Mouse (Mus musculus) forebrain, postnatal 0 days (tissue): Measurements from ENCODE around the gene Pmp22. TPM values are rescaled to one million over a fixed set of nuclear protein-coding genes. Genes with fewer than 3 reads are reported as not detected.

Source experiments
- ATAC-seq: fragments of 200-750 bp; cut with Nextera tagmentation; 2 replicates; pipeline ENCODE4 v1.8.0; 2017; ENCODE audit warnings: mild to moderate bottlenecking, moderate library complexity
- DNase-seq: peaks from one replicate; pipeline ENCODE4 v3.0.0-alpha.2; 2015
- H3K27ac ChIP-seq: fragments of 300-500 bp; sonication (generic); 2 replicates; pipeline ENCODE4 v1.5.1; 2014; ENCODE audit warnings: low read depth, mild to moderate bottlenecking, antibody characterized with exemption, low read length, moderate library complexity, mixed read lengths
- H3K27me3 ChIP-seq: fragments of 300-500 bp; sonication (generic); 2 replicates; pipeline ENCODE4 v1.6.1; 2014; ENCODE audit warnings: mild to moderate bottlenecking, low read length, mixed read lengths; ENCODE audit not compliant: insufficient read depth
- H3K36me3 ChIP-seq: fragments of 300-500 bp; sonication (generic); 2 replicates; pipeline ENCODE4 v1.6.1; 2014; ENCODE audit warnings: mild to moderate bottlenecking, moderate library complexity; ENCODE audit not compliant: insufficient read depth
- H3K4me1 ChIP-seq: fragments of 300-500 bp; sonication (generic); 2 replicates; pipeline ENCODE4 v1.6.1; 2014; ENCODE audit warnings: antibody characterized with exemption; ENCODE audit not compliant: insufficient read depth
- H3K4me2 ChIP-seq: fragments of 300-500 bp; sonication (generic); 2 replicates; pipeline ENCODE4 v1.6.1; 2014; ENCODE audit warnings: low read depth, mild to moderate bottlenecking, moderate library complexity
- H3K4me3 ChIP-seq: fragments of 300-500 bp; sonication (generic); 2 replicates; pipeline ENCODE4 v1.5.1; 2014; ENCODE audit warnings: low read depth, low read length, mixed read lengths
- H3K9ac ChIP-seq: fragments of 300-500 bp; sonication (generic); 2 replicates; pipeline ENCODE4 v1.6.1; 2014; ENCODE audit warnings: mild to moderate bottlenecking
- H3K9me3 ChIP-seq: fragments of 300-500 bp; sonication (generic); 2 replicates; pipeline ENCODE4 v1.6.1; 2016; ENCODE audit warnings: low read length
- CTCF ChIP-seq: sonication (generic); IDR thresholded peaks from 2 replicates; pipeline ENCODE4 v1.5.1; 2016; ENCODE audit warnings: antibody characterized with exemption, control low read depth, low read depth
- WGBS: fragments of 180-500 bp; shearing (Covaris S2); extraction: QIAGEN DNeasy Blood & Tissue Kit; methylation state at CpG from one replicate; pipeline ENCODE4 v1.1.7; 2014; 5-methylcytosine and 5-hydroxymethylcytosine counted together
- polyA plus RNA-seq: library from polyadenylated mRNA; unstranded; fragments of >200 nt; fragmentation: Nextera tagmentation; extraction: Ambion mirVana; gene quantifications from 2 replicates; pipeline ENCODE4 v1.2.1, GENCODE M21; 2015
- total RNA-seq: library from RNA; depleted of rRNA; stranded (reverse); fragments of >200 nt; gene quantifications from 2 replicates; pipeline ENCODE4 v1.2.3, GENCODE M21; 2014; rRNA removed

Gene Pmp22
- total RNA-seq (12.9 and 31.7 TPM in 2 replicates), polyA plus RNA-seq (33.5 and 34.5 TPM in 2 replicates)

DNA sequence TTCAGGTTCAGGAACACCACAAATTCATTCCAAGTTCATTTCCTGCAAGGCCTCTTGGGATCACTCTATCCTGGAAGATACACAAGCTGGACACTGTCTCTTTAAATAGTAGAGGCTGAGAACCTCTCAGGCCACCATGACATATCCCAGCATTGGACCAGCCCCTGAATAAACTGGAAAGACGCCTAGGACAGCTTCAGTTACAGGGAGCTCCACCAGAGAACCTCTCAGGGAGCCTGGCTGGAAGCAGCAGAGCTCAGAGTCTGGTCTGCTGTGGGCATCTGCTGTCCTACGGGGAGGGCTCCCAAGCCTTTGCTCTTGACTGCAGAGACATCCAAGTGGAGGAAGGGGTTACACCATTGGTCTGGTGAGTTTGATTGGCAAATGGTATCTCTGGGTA lies at the start of gene Pmp22:
Gene Pmp22 (plus strand): TSS at position 199 of the 400 bp plus-strand sequence.
- WGBS: 74% methylated on average over 2 of the region's 2 CpGs
- no peak for TF ChIP-seq CTCF
- no peak for ATAC-seq

DNA sequence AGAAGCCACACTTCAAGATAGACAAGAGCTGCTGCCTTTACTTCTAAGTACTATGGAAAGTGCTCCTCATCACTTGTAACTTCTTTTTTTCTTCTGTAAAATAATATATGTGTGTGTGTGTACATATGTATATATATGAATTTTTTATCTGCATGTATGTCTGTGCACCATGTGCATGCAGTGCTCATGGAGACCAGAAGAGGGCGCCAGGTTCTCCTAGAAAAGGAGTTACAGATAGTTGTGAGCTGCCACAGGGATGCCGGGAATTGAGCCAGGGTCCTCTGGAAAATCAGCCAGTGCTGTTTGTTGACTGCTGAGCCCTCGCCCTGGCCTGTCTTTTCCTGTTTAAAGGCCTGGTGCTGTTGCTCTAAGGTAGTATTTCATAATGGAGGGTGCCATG lies 44.2 kb upstream of the Pmp22 start:
- DNase-seq (no peak), ATAC-seq (no peak)
- H3K4me3 ChIP-seq: no peak overlapping the region
- no peak overlapping the region for H3K27ac ChIP-seq
- H3K4me1 ChIP-seq: no peaks in the 10 kb centered on the region
- no peak for TF ChIP-seq CTCF
- no peaks in the 10 kb centered on the region for H3K27me3 ChIP-seq
- H3K4me2 ChIP-seq: no peak overlapping the region
- no peak overlapping the region for H3K9ac ChIP-seq
- no peaks in the 10 kb centered on the region for H3K36me3 ChIP-seq
- WGBS: 84% methylated on average over 3 of the region's 3 CpGs
- no peaks in the 10 kb centered on the region for H3K9me3 ChIP-seq

More for the DNA sequence above, at the start of gene Pmp22:
- H3K9me3 ChIP-seq: no peaks in the 10 kb centered on the region
- DNase-seq: no peak
- no peak within 1 kb of the TSS for H3K4me2 ChIP-seq
- no peak within 1 kb of the TSS for H3K27ac ChIP-seq
- no peaks in the 10 kb centered on the region for H3K36me3 ChIP-seq
- peaks cover 28% of the 10 kb centered on the region for H3K27me3 ChIP-seq
- peaks cover 3% of the 10 kb centered on the region; the same call in 1 of the 2 replicates for H3K4me1 ChIP-seq
- no peak within 1 kb of the TSS for H3K9ac ChIP-seq
- H3K4me3 ChIP-seq: no peak within 1 kb of the TSS

GRCm38 (mm10) chr11:63088672-63089071 lies 40.1 kb upstream of the Pmp22 start:
- no peak for TF ChIP-seq CTCF
- H3K9ac ChIP-seq: no peak overlapping the region
- H3K27me3 ChIP-seq: no peaks in the 10 kb centered on the region
- no peak overlapping the region for H3K4me3 ChIP-seq
- H3K4me1 ChIP-seq: no peaks in the 10 kb centered on the region
- no peaks in the 10 kb centered on the region for H3K36me3 ChIP-seq
- 93% methylated on average over 6 of the region's 6 CpGs for WGBS
- no peak overlapping the region for H3K27ac ChIP-seq
- no peaks in the 10 kb centered on the region for H3K9me3 ChIP-seq
- ATAC-seq: no peak
- H3K4me2 ChIP-seq: no peak overlapping the region
- no peak for DNase-seq

GRCm38 (mm10) chr11:63090210-63090609 lies 38.6 kb upstream of the Pmp22 start:
- ATAC-seq: no peak
- no peak overlapping the region for H3K4me3 ChIP-seq
- H3K4me2 ChIP-seq: no peak overlapping the region
- 45% methylated on average over 4 of the region's 4 CpGs for WGBS
- H3K27ac ChIP-seq: no peak overlapping the region
- no peaks in the 10 kb centered on the region for H3K27me3 ChIP-seq
- no peak for DNase-seq
- H3K9ac ChIP-seq: no peak overlapping the region
- no peaks in the 10 kb centered on the region for H3K36me3 ChIP-seq
- no peaks in the 10 kb centered on the region for H3K9me3 ChIP-seq
- H3K4me1 ChIP-seq: no peaks in the 10 kb centered on the region
- TF ChIP-seq CTCF: no peak

- no peak overlapping the region for H3K4me3 ChIP-seq
- no peaks in the 10 kb centered on the region for H3K4me1 ChIP-seq
- H3K27me3 ChIP-seq: no peaks in the 10 kb centered on the region
- TF ChIP-seq CTCF: no peak
- H3K9ac ChIP-seq: no peak overlapping the region
- no peak for DNase-seq
- no peak for ATAC-seq
- 95% methylated on average over 6 of the region's 6 CpGs for WGBS
- no peak overlapping the region for H3K27ac ChIP-seq
- H3K9me3 ChIP-seq: no peaks in the 10 kb centered on the region
- H3K36me3 ChIP-seq: no peaks in the 10 kb centered on the region
- H3K4me2 ChIP-seq: no peak overlapping the region
Measured at GRCm38 (mm10) chr11:63090986-63091385, 37.8 kb upstream of the Pmp22 start.

GRCm38 (mm10) chr11:63092271-63092670 lies 36.5 kb upstream of the Pmp22 start:
- WGBS: 74% methylated on average over 5 of the region's 5 CpGs
- H3K4me2 ChIP-seq: no peak overlapping the region
- no peak for ATAC-seq

GRCm38 (mm10) chr11:63093601-63094000 lies 35.2 kb upstream of the Pmp22 start:
- Histone ChIP-seq H3K9me3 (no peaks in the 10 kb centered on the region), H3K4me1 (no peaks in the 10 kb centered on the region), H3K4me2 (no peak overlapping the region), H3K9ac (no peak overlapping the region), H3K27me3 (no peaks in the 10 kb centered on the region), H3K36me3 (no peaks in the 10 kb centered on the region), H3K27ac (no peak overlapping the region), H3K4me3 (no peak overlapping the region)
- DNase-seq (no peak), ATAC-seq (no peak)
- 83% methylated on average over 5 of the region's 5 CpGs for WGBS
- TF ChIP-seq CTCF: no peak

More at GRCm38 (mm10) chr11:63092271-63092670, 36.5 kb upstream of the Pmp22 start:
- H3K27ac ChIP-seq: no peak overlapping the region
- no peaks in the 10 kb centered on the region for H3K27me3 ChIP-seq
- no peaks in the 10 kb centered on the region for H3K9me3 ChIP-seq
- TF ChIP-seq CTCF: no peak
- DNase-seq: no peak
- H3K9ac ChIP-seq: no peak overlapping the region
- no peak overlapping the region for H3K4me3 ChIP-seq
- no peaks in the 10 kb centered on the region for H3K4me1 ChIP-seq
- H3K36me3 ChIP-seq: no peaks in the 10 kb centered on the region
